Mouse (Mus musculus) megakaryocyte, embryonic 14.5 days (primary cell): ENCODE results near the gene Slc41a2.

Experiments
- FLI1 ChIP-seq: IDR thresholded peaks from 2 replicates; pipeline ENCODE4 v1.6.1; 2012; ENCODE audit warnings: low read length, inconsistent platforms, mixed read lengths
- GATA1 ChIP-seq: IDR thresholded peaks from 3 replicates; pipeline ENCODE4 v1.6.1; 2012; ENCODE audit warnings: mixed read lengths, low read length, inconsistent platforms, borderline replicate concordance

- TF ChIP-seq GATA1 (no peak), FLI1 (no peak)
Observed at GRCm38 (mm10) chr10:83347494-83347893, 9.8 kb upstream of the Slc41a2 start.
